Mouse (Mus musculus) stomach, embryonic 16.5 days (tissue): ENCODE measurements around the gene Ddit4. TPM values are rescaled to one million over a fixed set of nuclear protein-coding genes. Genes with fewer than 3 reads are reported as not detected.

Source experiments
- ATAC-seq: fragments of 200-750 bp; cut with Nextera tagmentation; 2 replicates; pipeline ENCODE4 v1.8.0; 2017; ENCODE audit warnings: moderate number of reproducible peaks, moderate TSS enrichment; ENCODE audit not compliant: insufficient read depth, low FRiP score
- H3K27ac ChIP-seq: fragments of 300-500 bp; sonication (generic); 2 replicates; pipeline ENCODE4 v1.5.1; 2014; ENCODE audit warnings: low read length
- H3K27me3 ChIP-seq: fragments of 300-500 bp; sonication (generic); 2 replicates; pipeline ENCODE4 v1.6.1; 2014; ENCODE audit warnings: low read length, control low read depth, mixed read lengths; ENCODE audit not compliant: control insufficient read depth, insufficient read depth
- H3K36me3 ChIP-seq: fragments of 300-500 bp; sonication (generic); 2 replicates; pipeline ENCODE4 v1.6.1; 2014; ENCODE audit warnings: low read length; ENCODE audit not compliant: control insufficient read depth, insufficient read depth
- H3K4me1 ChIP-seq: fragments of 300-500 bp; sonication (generic); 2 replicates; pipeline ENCODE4 v1.6.1; 2014; ENCODE audit warnings: low read length, control low read depth, mixed read lengths; ENCODE audit not compliant: control insufficient read depth, insufficient read depth
- H3K4me2 ChIP-seq: fragments of 300-500 bp; sonication (generic); 2 replicates; pipeline ENCODE4 v1.6.1; 2014; ENCODE audit warnings: low read depth, low read length, mixed read lengths
- H3K4me3 ChIP-seq: fragments of 300-500 bp; sonication (generic); replicated peaks from 2 replicates; pipeline ENCODE4 v1.5.1; 2014; ENCODE audit warnings: mild to moderate bottlenecking, low read length
- H3K9ac ChIP-seq: fragments of 300-500 bp; sonication (generic); 2 replicates; pipeline ENCODE4 v1.6.1; 2014; ENCODE audit warnings: low read length
- H3K9me3 ChIP-seq: fragments of 300-500 bp; sonication (generic); replicated peaks from 2 replicates; pipeline ENCODE4 v1.6.1; 2016; ENCODE audit warnings: low read length, control low read depth; ENCODE audit not compliant: control insufficient read depth
- WGBS: fragments of 180-500 bp; shearing (Covaris S2); extraction: QIAGEN DNeasy Blood & Tissue Kit; methylation state at CpG from one replicate; pipeline ENCODE4 v1.1.7; 2014; 5-methylcytosine and 5-hydroxymethylcytosine counted together
- polyA plus RNA-seq: library from polyadenylated mRNA; unstranded; fragments of >200 nt; fragmentation: Nextera tagmentation; extraction: Ambion mirVana; gene quantifications from 2 replicates; pipeline ENCODE4 v1.2.1, GENCODE M21; 2015

Ddit4 gene
- polyA plus RNA-seq, 1 experiment from 2014 or later = 34.8 TPM

DNA sequence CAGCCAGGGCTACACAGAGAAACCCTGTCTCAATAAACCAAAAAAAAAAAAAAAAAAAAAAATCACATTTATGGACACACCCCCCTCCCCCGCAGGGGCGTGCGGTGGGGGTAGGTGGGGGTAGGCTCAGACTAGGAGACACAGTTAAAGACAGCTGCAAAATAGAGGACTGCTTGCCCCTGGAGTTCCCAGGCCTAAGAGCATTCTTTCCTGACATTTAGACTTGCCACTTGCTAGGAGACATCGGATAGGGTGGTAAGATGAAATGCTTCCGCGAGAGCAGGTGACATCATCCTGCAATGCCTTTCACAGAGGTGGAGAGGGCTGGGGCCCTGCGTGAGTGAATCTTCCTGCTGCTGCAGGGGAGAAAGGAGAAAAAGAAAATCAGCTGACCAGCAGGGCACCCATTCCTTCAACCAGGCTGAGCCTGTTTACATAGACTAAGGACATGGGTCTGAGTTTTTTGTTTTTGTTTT is 2.0 kb upstream of the Ddit4 start:
- Histone ChIP-seq H3K27ac (no peak overlapping the region), H3K9ac (no peak overlapping the region), H3K36me3 (no peaks in the 10 kb centered on the region), H3K4me1 (peaks cover 43% of the 10 kb centered on the region), H3K4me3 (no peak overlapping the region), H3K4me2 (no peak overlapping the region), H3K9me3 (no peaks in the 10 kb centered on the region), H3K27me3 (no peaks in the 10 kb centered on the region)
- WGBS = 25% methylated on average over 7 of the region's 7 CpGs
- ATAC-seq = no peak

DNA sequence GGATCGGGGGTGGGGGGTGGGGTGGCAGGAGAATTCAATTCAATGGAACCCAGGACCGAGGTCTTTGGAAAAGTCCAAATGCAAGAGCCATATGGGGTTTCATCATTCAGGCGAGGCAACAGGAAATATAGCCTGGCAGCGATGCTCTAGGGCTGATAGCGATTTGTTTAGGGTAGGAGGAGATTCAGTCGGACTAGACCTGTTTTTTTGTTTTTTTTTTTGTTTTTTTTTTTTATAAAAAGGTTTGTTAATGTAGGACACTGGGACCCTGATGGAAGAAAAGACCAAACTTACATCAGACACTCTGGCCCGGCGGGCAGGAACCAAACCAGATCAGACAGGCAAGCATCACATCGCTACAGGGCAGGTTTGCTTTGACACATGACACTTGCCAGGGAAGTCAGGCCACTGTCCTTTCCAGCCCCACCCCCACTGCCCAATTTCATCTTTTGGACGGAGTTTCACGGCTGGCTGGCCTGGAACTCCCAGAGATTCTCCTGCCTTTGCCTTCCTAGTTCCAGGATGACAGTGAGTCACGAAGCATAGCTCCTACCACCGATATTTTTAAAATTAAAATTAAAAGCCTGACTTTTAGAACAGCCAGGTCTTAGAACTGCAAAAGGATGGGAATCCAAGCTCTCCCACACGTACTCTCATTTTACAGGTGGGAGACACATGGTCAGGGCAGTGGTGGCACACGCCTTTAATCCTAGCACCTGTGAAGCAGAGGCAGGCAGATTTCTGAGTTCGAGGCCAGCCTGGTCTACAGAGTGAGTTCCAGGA is 1.3 kb upstream of the Ddit4 start:
- peak overlapping the region; percentile 94 for H3K4me2 ChIP-seq
- H3K27ac ChIP-seq = peak overlapping the region; percentile 92
- H3K9ac ChIP-seq = peak overlapping the region; percentile 82
- no peak for ATAC-seq
- H3K27me3 ChIP-seq = no peaks in the 10 kb centered on the region
- no peaks in the 10 kb centered on the region for H3K9me3 ChIP-seq
- peak overlapping the region; percentile 92 for H3K4me3 ChIP-seq
- 37% methylated on average over 16 of the region's 16 CpGs for WGBS
- peaks cover 41% of the 10 kb centered on the region for H3K4me1 ChIP-seq
- H3K36me3 ChIP-seq = no peaks in the 10 kb centered on the region

DNA sequence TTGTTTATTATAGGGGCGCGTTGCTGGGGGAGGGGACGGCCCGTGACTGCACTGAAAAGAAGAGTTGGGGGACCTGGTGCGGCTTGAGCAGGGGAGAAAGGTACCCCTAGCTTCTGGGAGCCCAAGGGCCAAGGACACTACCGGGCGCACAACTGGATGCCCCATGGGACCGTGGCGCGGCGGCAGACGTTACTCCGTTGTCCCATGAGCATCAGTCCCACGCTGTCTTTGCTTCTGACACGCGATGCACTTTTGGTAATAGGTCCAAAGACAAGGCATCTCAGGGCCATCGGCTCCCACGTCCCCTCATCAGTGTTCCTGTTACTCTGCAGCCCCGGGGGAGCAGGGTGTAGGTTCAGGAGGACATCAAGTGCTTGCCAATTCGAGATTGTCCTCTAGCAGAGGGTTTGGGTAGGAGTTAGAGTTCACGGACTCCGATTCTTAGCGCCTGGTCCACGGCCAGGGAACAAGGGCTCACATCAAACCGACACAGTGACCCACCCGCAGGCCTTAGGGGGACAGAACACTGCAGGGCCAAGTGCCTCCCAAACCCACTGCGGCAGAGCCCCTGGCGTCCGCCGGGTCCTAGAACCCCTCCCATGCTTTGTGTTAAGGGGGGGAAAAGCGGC is 632 bp upstream of the Ddit4 start:
- peak overlapping the region; percentile 82 for H3K9ac ChIP-seq
- H3K4me2 ChIP-seq = peak overlapping the region; percentile 94
- peaks cover 36% of the 10 kb centered on the region for H3K4me1 ChIP-seq
- H3K4me3 ChIP-seq = peak overlapping the region; percentile 92
- no peaks in the 10 kb centered on the region for H3K36me3 ChIP-seq
- H3K27me3 ChIP-seq = no peaks in the 10 kb centered on the region
- H3K27ac ChIP-seq = peak overlapping the region; percentile 92
- no peak; the same call in 1 of the 2 replicates for ATAC-seq
- under 1% methylated on average over 31 of the region's 31 CpGs for WGBS
- H3K9me3 ChIP-seq = no peaks in the 10 kb centered on the region

DNA sequence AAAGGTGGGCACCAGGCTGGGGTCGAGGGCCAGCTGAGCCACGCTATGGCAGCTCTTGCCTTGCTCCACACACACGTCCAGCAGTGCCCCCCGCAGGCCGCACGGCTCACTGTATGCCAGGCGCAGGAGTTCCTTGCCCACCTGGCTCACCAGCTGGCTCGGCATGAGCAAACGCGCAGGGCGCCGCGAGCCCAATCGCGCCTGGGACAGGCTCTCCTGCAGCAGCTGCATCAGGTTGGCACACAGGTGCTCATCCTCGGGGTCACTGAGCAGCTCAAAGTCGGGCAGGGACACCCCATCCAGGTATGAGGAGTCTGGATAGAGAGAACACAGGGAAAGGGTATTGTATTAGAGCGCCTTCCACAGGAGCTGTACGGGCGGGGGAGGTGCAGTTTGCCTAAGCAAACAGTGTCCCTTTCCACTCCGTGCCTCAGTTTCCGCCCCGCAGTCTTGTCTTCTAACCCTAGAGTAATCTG is 880 bp downstream of the Ddit4 start:
- no peaks in the 10 kb centered on the region for H3K9me3 ChIP-seq
- H3K9ac ChIP-seq = peak overlapping the region; percentile 97
- no peaks in the 10 kb centered on the region for H3K27me3 ChIP-seq
- peak overlapping the region; percentile 96 for H3K27ac ChIP-seq
- peak overlapping the region; percentile 92 for H3K4me3 ChIP-seq
- peak overlapping the region; percentile 94 for H3K4me2 ChIP-seq
- H3K36me3 ChIP-seq = no peaks in the 10 kb centered on the region
- peak; percentile 24 for ATAC-seq
- under 1% methylated on average over 23 of the region's 23 CpGs for WGBS
- peaks cover 33% of the 10 kb centered on the region for H3K4me1 ChIP-seq

DNA sequence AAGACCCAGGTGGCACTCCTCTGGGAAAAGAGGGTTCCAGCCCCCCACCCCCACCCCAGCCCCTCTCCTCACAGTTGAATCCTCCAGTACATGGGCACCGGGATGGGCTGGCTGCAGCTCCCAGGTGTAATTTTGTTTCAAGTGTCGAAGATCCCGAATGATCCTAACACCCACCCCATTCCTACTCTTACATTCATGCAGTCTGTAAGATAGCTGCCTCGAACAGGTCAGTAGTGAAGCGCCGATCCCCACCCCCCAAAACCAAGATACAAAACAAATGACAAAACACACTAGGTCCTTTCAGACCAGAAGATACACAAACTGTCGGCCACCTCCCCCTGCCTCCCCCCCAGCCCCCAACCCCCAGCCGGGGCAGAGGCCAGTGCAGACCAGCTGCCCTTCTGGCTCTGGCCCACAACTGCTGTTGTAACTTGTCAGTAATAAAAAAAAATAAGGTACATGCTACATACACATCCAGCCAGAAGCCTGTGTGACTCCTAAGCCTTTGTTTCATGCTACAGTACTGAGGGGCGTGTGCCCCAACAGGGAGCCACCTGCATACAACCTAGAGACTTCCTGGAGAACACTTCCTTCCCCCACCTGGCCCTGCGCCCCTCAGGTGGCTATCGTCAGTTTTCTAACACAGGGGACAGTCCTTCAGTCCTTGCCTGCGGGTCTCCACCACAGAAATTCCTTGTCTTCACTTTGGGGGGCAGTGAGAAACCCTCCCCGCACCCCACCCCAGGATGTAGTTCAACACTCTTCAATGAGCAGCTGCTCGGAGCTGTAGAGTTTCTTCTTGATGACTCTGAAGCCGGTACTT is 1.6 kb downstream of the Ddit4 start:
- peak overlapping the region; percentile 92 for H3K4me3 ChIP-seq
- H3K27me3 ChIP-seq = no peaks in the 10 kb centered on the region
- no peaks in the 10 kb centered on the region for H3K36me3 ChIP-seq
- H3K27ac ChIP-seq = peak overlapping the region; percentile 96
- H3K4me2 ChIP-seq = peak overlapping the region; percentile 94
- WGBS = 33% methylated on average over 15 of the region's 15 CpGs
- peaks cover 33% of the 10 kb centered on the region for H3K4me1 ChIP-seq
- H3K9me3 ChIP-seq = no peaks in the 10 kb centered on the region
- H3K9ac ChIP-seq = peak overlapping the region; percentile 97
- ATAC-seq = no peak

DNA sequence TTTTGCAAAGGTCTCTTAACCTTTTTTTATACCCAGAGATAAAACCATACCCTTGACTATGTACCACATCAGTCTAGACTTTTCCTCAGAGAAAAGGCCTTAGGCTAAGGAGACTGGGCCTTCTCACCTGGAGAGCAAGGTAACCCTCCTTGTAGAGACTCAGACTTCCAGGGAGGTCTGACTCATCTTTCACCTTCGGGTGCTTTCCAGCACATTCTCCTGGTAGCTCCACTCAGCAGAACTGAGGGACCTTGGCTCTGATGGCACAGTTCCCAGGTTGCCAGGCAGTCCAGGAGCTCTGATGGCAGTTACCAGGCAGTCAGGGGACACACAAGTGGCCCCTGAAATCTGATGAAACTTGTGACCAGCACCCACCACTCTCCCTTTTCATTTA is 2.4 kb downstream of the Ddit4 start:
- Histone ChIP-seq H3K4me2 (peak overlapping the region; percentile 94), H3K27me3 (no peaks in the 10 kb centered on the region), H3K36me3 (no peaks in the 10 kb centered on the region), H3K4me1 (peaks cover 33% of the 10 kb centered on the region), H3K9ac (peak overlapping the region; percentile 56), H3K27ac (peak overlapping the region; percentile 96), H3K9me3 (no peaks in the 10 kb centered on the region), H3K4me3 (peak overlapping the region; percentile 92)
- 59% methylated on average over 1 of the region's 1 CpGs for WGBS
- ATAC-seq = no peak

DNA sequence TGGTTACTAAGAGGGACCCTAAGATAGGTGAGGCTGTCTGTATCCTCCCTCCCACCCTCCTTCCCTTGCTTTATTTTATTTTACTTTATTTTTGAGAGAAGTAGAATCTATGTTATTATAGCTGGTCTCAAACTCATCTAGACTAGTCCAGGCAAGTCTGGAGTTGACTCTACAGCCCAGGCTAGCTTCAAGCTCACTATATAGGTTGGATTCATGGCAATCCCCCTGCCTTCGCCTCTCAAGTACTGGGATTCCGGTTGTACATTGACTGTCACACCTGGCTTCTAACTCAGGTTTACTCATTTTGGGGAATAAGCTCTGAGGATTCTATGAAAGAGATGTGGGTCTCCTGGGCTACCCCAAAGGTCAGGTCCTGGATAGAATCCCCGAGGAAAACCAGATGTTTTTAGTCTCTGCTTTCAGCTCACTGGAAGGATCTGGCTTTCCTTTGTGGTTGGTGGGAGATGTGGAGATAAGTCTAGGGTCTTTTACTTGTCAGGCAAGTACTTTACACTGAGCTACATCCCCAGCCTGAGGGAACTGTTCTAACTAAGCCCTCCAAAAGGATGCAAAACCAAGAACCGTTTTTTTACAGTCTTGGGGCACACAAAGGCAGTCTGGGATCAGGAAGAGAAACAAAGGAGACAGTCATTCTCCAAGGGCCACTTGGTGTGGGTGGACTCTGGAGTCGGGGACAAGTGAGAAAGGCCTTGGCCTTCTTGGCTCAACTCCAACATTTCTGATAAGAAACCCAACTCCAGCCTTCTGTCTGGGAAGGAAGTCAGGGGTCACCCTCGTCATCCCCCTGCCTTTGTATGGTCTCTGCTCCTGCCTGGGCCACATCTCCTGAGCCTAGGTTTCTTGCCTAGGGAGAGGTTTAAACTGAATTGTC is 3.0 kb downstream of the Ddit4 start:
- ATAC-seq = no peak
- Histone ChIP-seq H3K4me2 (peak overlapping the region; percentile 94), H3K27me3 (no peaks in the 10 kb centered on the region), H3K9me3 (no peaks in the 10 kb centered on the region), H3K36me3 (no peaks in the 10 kb centered on the region), H3K4me3 (no peak overlapping the region), H3K9ac (peak overlapping the region; percentile 56), H3K4me1 (peaks cover 37% of the 10 kb centered on the region), H3K27ac (peak overlapping the region; percentile 96)
- WGBS = 36% methylated on average over 6 of the region's 6 CpGs

DNA sequence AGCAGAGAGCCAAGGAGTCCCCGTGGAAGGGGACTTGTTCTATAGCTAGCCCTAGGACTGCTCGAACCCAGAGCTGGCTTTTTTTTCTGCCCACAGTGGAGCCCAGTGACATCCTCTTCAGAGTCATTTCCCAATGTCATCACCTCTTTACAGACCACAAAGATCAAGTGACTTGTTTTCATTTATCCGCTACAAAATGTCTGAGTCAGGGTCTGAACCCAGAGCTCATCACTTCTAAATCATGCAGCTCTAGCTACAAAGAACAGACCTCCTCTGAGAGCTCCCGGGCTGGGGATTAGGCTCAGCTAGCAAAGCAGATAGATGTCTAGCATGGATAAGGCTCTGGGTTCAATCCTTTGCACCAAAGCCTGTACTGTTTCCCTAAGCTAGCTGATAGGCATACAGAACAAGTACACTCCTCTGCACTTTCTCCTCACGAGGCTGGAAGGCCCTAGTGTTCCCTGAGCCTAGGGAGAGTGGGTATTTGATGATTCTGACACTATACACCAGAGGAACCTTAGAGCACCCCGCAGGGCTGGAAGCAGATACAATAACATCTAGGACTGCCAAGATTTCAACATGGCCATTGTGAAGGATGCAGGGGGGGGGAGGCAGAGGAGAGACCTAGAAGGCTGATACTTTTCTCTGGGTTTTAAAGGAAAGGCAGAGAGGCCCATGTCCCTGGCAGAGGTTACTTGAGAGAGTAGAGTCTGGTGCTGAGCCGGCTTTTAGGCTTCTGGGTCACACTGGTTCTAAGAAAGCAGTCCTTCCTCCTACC is 4.1 kb downstream of the Ddit4 start:
- no peak overlapping the region for H3K9ac ChIP-seq
- no peaks in the 10 kb centered on the region for H3K9me3 ChIP-seq
- H3K27ac ChIP-seq = peak overlapping the region; percentile 12; the same call in 1 of the 2 replicates
- H3K4me2 ChIP-seq = no peak overlapping the region
- H3K27me3 ChIP-seq = no peaks in the 10 kb centered on the region
- ATAC-seq = no peak
- peaks cover 39% of the 10 kb centered on the region for H3K4me1 ChIP-seq
- H3K4me3 ChIP-seq = no peak overlapping the region
- WGBS = 63% methylated on average over 7 of the region's 7 CpGs
- H3K36me3 ChIP-seq = no peaks in the 10 kb centered on the region
